Mouse (Mus musculus) stomach, postnatal 0 days (tissue): Measurements from ENCODE around the gene Tbcel. TPM values are rescaled to one million over a fixed set of nuclear protein-coding genes. Genes with fewer than 3 reads are reported as not detected.

Experiments
- ATAC-seq: fragments of 200-750 bp; cut with Nextera tagmentation; 2 replicates; pipeline ENCODE4 v1.8.0; 2017; ENCODE audit not compliant: low FRiP score, low TSS enrichment
- DNase-seq: peaks from one replicate; pipeline ENCODE4 v3.0.0-alpha.2; 2016; ENCODE audit warnings: low spot score
- H3K27ac ChIP-seq: fragments of 300-500 bp; sonication (generic); replicated peaks from 2 replicates; pipeline ENCODE4 v1.5.1; 2014; ENCODE audit warnings: mild to moderate bottlenecking, control low read depth
- H3K27me3 ChIP-seq: fragments of 300-500 bp; sonication (generic); 2 replicates; pipeline ENCODE4 v1.6.1; 2014; ENCODE audit warnings: low read length; ENCODE audit not compliant: control insufficient read depth, insufficient read depth
- H3K36me3 ChIP-seq: fragments of 300-500 bp; sonication (generic); 2 replicates; pipeline ENCODE4 v1.6.1; 2014; ENCODE audit warnings: low read length, mixed read lengths; ENCODE audit not compliant: control insufficient read depth, insufficient read depth
- H3K4me1 ChIP-seq: fragments of 300-500 bp; sonication (generic); replicated peaks from 2 replicates; pipeline ENCODE4 v1.6.1; 2014; ENCODE audit warnings: antibody characterized with exemption; ENCODE audit not compliant: control insufficient read depth, insufficient read depth
- H3K4me2 ChIP-seq: fragments of 300-500 bp; sonication (generic); replicated peaks from 2 replicates; pipeline ENCODE4 v1.6.1; 2014; ENCODE audit warnings: low read depth, mild to moderate bottlenecking, control low read depth, moderate library complexity
- H3K4me3 ChIP-seq: fragments of 300-500 bp; sonication (generic); 2 replicates; pipeline ENCODE4 v1.5.1; 2014; ENCODE audit warnings: low read depth, low read length, control low read depth
- H3K9ac ChIP-seq: fragments of 300-500 bp; sonication (generic); 2 replicates; pipeline ENCODE4 v1.6.1; 2014; ENCODE audit warnings: mild to moderate bottlenecking, low read length, control low read depth, mixed read lengths
- H3K9me3 ChIP-seq: fragments of 300-500 bp; sonication (generic); 2 replicates; pipeline ENCODE4 v1.6.1; 2016; ENCODE audit warnings: low read length; ENCODE audit not compliant: control insufficient read depth
- CTCF ChIP-seq: IDR thresholded peaks from 2 replicates; pipeline ENCODE4 v1.5.1; 2016; ENCODE audit warnings: antibody characterized with exemption, low read depth, mild to moderate bottlenecking, moderate library complexity
- EP300 ChIP-seq: optimal IDR thresholded peaks from 2 replicates; pipeline ENCODE3; 2016; ENCODE audit warnings: antibody characterized with exemption
- WGBS: fragments of 180-500 bp; shearing (Covaris S2); extraction: QIAGEN DNeasy Blood & Tissue Kit; methylation state at CpG from one replicate; pipeline ENCODE4 v1.1.7; 2014; 5-methylcytosine and 5-hydroxymethylcytosine counted together
- polyA plus RNA-seq: library from polyadenylated mRNA; unstranded; fragments of >200 nt; fragmentation: Nextera tagmentation; extraction: Ambion mirVana; gene quantifications from 2 replicates; pipeline ENCODE4 v1.2.1, GENCODE M21; 2015

Gene Tbcel
- polyA plus RNA-seq, 1 experiment from 2014 or later = 3.0 TPM

DNA sequence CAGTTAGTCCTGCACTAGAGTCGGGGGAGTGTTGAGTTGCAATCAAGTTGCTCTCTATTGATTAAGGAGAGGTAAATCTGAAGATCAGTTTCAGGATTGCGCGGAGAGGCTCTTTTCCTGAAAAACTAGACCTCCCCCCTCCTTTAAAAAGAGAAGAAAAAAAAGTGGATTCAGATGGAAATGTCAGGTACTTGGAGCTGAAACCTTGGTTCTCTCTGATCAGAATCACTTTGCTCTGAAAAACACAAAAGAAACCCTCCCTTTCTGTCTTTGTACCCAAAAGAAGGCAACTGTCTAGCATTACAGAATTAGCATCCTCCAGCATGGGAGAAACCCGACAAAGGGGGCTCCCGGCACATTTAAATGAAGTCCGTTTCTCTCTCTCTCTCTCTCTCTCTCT lies 107.8 kb downstream of the Tbcel start, which contains the start of gene Tecta:
Gene Tecta, minus strand, starts transcription at position 101 of the 400 bp plus-strand sequence.
- no peak within 1 kb of the TSS for H3K27ac ChIP-seq
- TF ChIP-seq CTCF (no peak), EP300 (no peak)
- H3K27me3 ChIP-seq = no peaks in the 10 kb centered on the region
- no peak within 1 kb of the TSS for H3K4me2 ChIP-seq
- no peaks in the 10 kb centered on the region for H3K4me1 ChIP-seq
- no peaks in the 10 kb centered on the region for H3K36me3 ChIP-seq
- H3K4me3 ChIP-seq = no peak within 1 kb of the TSS
- ATAC-seq (no peak), DNase-seq (no peak)
- no peaks in the 10 kb centered on the region for H3K9me3 ChIP-seq
- no peak within 1 kb of the TSS for H3K9ac ChIP-seq
- 83% methylated on average over 6 of the region's 6 CpGs for WGBS

DNA sequence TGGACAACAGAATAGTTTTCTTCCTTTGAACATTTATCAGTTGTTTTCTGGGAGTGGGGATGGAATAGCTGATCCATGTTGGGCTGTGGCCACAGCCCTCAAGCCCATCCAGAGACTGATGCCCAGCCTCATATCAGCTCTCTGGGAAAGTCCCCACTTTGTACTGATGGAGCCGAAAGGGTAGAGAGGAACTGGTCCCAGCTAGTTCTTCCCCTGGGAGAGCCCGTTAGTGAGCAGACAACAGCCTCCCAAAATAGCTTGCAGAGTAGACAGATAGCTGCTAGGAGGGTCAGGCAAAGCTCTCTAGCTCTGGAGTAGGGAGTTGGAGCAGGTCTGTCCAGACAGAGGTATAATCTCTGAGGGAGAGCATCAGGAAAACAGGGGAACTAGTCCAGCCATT lies 111.5 kb downstream of the Tbcel start:
- Histone ChIP-seq H3K4me2 (no peak overlapping the region), H3K36me3 (no peaks in the 10 kb centered on the region), H3K27me3 (no peaks in the 10 kb centered on the region), H3K9ac (no peak overlapping the region), H3K27ac (no peak overlapping the region), H3K4me3 (no peak overlapping the region), H3K9me3 (no peaks in the 10 kb centered on the region), H3K4me1 (no peaks in the 10 kb centered on the region)
- TF ChIP-seq CTCF (no peak), EP300 (no peak)
- WGBS = 80% methylated on average over 2 of the region's 2 CpGs
- ATAC-seq (no peak), DNase-seq (no peak)

DNA sequence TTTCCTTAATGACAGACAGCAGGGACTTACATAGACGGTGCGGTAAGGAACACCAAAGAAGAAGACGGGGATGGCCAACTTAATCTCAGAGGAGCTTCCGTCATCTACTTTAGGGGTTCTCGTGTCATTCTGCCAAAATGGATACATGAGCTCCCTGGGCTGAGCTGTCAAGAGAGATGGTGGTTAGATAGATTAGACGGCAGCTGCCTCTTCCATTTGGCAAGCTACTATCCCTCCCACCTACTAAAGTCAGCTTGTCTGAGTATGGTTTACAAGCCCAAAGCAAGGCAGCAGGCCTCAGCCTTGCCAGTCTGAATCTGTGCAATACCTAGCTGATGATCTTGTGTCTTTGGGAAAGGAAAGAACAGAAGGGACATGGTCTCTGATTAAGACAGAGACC lies 112.7 kb downstream of the Tbcel start:
- no peak overlapping the region for H3K4me2 ChIP-seq
- no peak overlapping the region for H3K9ac ChIP-seq
- ATAC-seq (no peak), DNase-seq (no peak)
- 80% methylated on average over 6 of the region's 6 CpGs for WGBS
- TF ChIP-seq EP300 (no peak), CTCF (no peak)
- no peaks in the 10 kb centered on the region for H3K27me3 ChIP-seq
- H3K27ac ChIP-seq = no peak overlapping the region
- H3K36me3 ChIP-seq = no peaks in the 10 kb centered on the region
- no peak overlapping the region for H3K4me3 ChIP-seq
- H3K9me3 ChIP-seq = no peaks in the 10 kb centered on the region
- H3K4me1 ChIP-seq = no peaks in the 10 kb centered on the region

DNA sequence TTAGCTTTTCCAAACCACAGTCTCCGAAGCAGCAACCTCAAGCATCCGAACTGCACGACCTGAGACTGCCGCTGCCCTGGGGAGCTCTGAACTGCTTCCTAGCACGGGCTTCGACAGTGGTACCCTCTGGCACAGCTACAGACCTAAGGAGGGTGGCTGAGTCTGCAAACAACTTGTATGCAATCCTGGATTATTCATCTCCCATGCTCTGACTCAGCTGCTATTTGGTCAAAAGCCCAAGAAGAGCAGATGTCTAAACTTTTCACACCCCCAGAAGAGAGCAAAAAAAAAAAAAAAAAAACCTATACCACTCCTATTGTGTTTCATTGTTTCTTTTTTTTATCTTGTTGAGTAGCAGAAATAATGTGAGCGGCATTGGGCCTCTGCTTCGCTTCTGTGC lies 113.3 kb downstream of the Tbcel start:
- H3K4me2 ChIP-seq = no peak overlapping the region
- no peak overlapping the region for H3K9ac ChIP-seq
- no peaks in the 10 kb centered on the region for H3K27me3 ChIP-seq
- H3K36me3 ChIP-seq = no peaks in the 10 kb centered on the region
- WGBS = 86% methylated on average over 8 of the region's 8 CpGs
- ATAC-seq (no peak), DNase-seq (no peak)
- no peak overlapping the region for H3K4me3 ChIP-seq
- H3K27ac ChIP-seq = no peak overlapping the region
- H3K4me1 ChIP-seq = no peaks in the 10 kb centered on the region
- TF ChIP-seq CTCF = no peak
- no peak for TF ChIP-seq EP300
- H3K9me3 ChIP-seq = no peaks in the 10 kb centered on the region

- no peaks in the 10 kb centered on the region for H3K4me1 ChIP-seq
- TF ChIP-seq CTCF (no peak), EP300 (no peak)
- H3K27me3 ChIP-seq = no peaks in the 10 kb centered on the region
- WGBS = 54% methylated on average over 6 of the region's 6 CpGs
- H3K27ac ChIP-seq = no peak overlapping the region
- H3K4me2 ChIP-seq = no peak overlapping the region
- no peaks in the 10 kb centered on the region for H3K36me3 ChIP-seq
- H3K9me3 ChIP-seq = no peaks in the 10 kb centered on the region
- DNase-seq = no peak
- ATAC-seq = no peak
- H3K9ac ChIP-seq = no peak overlapping the region
- no peak overlapping the region for H3K4me3 ChIP-seq
Observed at GRCm38 (mm10) chr9:42392927-42393326, 114.7 kb downstream of the Tbcel start.

DNA sequence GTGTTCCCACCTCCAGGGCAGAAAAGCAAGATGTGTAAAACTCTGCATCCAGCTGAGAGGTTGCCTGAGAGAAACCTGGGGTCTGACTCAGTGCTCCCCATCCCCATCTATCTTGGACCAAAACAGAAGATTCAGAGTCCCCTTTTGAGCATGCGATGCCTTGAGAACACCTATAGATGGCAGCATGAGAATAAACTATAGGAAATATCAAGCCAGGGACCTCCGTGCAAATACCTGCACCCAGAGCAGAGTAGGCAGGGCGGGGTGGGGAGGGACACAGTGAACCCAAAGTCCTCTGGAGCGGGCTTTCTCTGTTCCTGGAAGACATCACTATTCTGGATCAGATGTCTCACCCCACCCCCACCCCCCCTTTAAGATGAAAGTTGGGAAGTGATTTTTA lies 119.1 kb downstream of the Tbcel start:
- TF ChIP-seq CTCF (peak; percentile 64), EP300 (no peak)
- Histone ChIP-seq H3K4me3 (no peak overlapping the region), H3K4me1 (no peaks in the 10 kb centered on the region), H3K27ac (no peak overlapping the region), H3K9me3 (no peaks in the 10 kb centered on the region), H3K27me3 (no peaks in the 10 kb centered on the region), H3K36me3 (no peaks in the 10 kb centered on the region), H3K9ac (no peak overlapping the region), H3K4me2 (no peak overlapping the region)
- 41% methylated on average over 4 of the region's 4 CpGs for WGBS
- ATAC-seq = no peak
- no peak for DNase-seq
